Mouse (Mus musculus): ENCODE data around the gene Alg9.

DNA sequence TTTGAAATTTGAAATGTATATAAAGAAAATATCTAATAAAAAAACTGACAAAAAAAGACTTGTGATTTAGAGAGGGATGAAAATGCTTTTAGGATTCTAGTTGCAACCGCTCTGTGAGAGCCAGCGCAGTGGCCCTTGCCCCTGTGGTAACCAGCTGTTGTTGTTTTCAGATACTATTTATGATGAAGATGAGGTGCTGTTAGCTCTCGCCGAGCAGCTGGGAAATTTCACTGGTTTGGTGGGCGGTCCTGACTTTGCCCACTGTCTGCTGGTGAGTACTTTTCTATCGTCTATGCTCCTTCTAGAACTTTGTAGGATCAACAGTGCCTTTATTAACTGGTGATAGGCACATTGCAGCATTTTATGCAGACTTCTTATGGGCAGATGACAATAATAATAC is 83.9 kb downstream of the Alg9 start:
- TF ChIP-seq CTCF (IDR thresholded peaks at IDR 0.05; ENCODE audit: extremely low read depth, insufficient read length, insufficient replicate concordance, low read depth, low read length): no peak
- TF ChIP-seq POLR2A (IDR thresholded peaks at IDR 0.05; ENCODE audit: low read depth, low read length): no peak
